Mouse (Mus musculus) left cerebral cortex, adult 8-10 months (tissue): ENCODE results near the gene Zfp746. TPM values are rescaled to one million over a fixed set of nuclear protein-coding genes. Genes with fewer than 3 reads are reported as not detected.
"Not testable (repeated sequence)": the region's sequence is repeated elsewhere in the genome, so short reads cannot be mapped to it uniquely, and the experiment has no call there.

Experiments
- DNase-seq, 2 experiments: peaks; one replicate each; pipeline ENCODE4 v3.0.0; 2022; ENCODE audit warnings: low spot score in 2 of 2
- total RNA-seq, 4 experiments: library from RNA; stranded (reverse); gene quantifications; 2 replicates each; pipeline ENCODE4 v1.2.4; 2022

Gene Zfp746
- 10 to 100 TPM; 30.4 to 35.2 (median 32.0) TPM for total RNA-seq

DNA sequence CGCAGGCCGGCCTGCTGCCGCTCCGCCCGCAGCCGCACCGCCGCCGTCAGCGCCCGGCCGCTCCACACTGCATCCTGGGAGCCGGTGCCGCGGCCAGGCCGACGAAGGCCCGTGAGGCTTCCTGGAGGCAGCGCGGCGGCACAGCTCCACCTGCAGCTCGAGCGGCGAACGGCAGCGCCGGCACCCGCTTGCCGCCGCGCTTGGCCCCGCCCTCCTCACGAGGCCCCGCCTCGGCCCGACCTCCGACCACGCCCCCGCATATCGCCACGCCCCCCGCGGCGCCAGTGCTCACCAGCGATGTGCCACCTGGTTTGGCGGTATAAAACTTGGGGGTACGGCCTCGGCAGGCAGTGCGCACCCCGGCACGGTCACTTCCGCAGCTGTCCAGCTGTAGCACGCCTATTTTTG is at the start of gene Zfp746:
Gene Zfp746 (minus strand): TSS at position 123 of the 408 bp plus-strand sequence.
- DNase-seq = peak; percentile 85 to 87

- DNase-seq = not testable (repeated sequence)
These were observed 34.7 kb upstream of the Zfp746 start for GRCm38 (mm10) chr6:48121092-48121491.

GRCm38 (mm10) chr6:48116036-48116435 is 29.6 kb upstream of the Zfp746 start:
- DNase-seq = no peak

- DNase-seq = no peak
These were observed 743 bp upstream of the Zfp746 start for GRCm38 (mm10) chr6:48086957-48087715.

- DNase-seq = peak; percentile 40 to 41
These were observed 630 bp downstream of the Zfp746 start for GRCm38 (mm10) chr6:48085521-48086404.

GRCm38 (mm10) chr6:48083733-48084191 is 2.6 kb downstream of the Zfp746 start:
- no peak for DNase-seq

DNA sequence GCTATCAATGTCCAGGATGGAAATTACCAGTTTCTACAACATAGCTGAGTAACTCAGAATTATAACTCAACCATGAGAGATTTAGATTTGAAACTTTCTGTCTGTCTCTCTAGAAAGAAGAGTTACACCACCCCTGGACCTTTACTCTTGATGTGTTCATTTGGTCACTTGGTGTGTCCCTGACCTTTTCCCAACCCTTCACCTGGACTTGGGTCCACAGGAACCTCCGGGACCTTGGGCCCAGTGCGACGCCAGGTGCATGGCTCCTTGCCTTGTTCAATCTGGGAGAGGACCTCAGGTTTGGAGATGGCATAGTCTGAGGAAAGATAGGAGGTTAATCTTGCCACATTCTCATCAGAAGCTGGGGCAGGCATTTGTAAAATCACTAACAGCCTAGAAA is 4.4 kb downstream of the Zfp746 start:
- no peak for DNase-seq

DNA sequence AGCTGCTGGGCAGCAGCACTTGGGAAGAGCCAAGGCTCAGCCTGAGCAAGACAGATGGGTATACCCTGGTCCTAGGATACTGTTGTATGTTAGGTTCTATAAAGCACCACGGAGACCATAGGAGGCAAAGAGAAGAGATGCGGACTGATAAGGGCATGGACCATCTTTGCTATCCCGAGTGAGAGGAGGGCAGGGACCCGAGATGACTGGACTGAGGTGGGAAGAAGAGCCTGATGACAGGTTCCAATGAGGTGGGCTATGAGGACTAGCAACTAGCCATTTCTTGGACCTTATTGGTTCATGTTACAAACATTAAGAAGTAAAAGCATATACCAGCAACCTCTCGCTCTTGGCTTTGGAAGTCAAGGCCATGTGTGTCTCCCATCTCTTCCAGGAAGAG is 5.4 kb downstream of the Zfp746 start:
- DNase-seq = no peak

- no peak for DNase-seq
These were observed 13.1 kb downstream of the Zfp746 start for GRCm38 (mm10) chr6:48073316-48073715.

DNA sequence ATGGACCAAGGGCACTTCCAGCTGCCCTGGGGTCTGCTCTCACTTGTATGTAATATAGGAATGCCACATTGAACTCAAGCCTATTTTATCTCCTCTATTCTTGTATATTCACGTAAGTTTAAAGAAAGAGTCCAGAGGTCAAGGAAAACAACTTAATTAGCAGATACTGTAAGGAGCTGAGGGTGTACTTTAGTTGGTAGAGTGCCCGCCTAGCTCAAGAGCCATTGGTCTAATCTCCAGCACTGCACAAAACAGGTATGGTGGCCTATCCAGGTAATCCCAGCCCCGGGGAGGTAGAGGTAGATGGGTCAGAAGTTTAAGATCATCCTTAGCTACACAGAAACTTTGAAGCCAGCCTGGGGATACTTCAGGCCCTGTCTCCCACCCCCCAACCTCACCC is 18.9 kb downstream of the Zfp746 start:
- no peak for DNase-seq

- no peak for DNase-seq
These were observed 20.8 kb downstream of the Zfp746 start for GRCm38 (mm10) chr6:48065587-48066075.

- no peak for DNase-seq
These were observed 21.9 kb downstream of the Zfp746 start for GRCm38 (mm10) chr6:48064451-48064850.

- DNase-seq = no peak
These were observed 22.5 kb downstream of the Zfp746 start for GRCm38 (mm10) chr6:48063940-48064339.

- DNase-seq = no peak
These were observed 25.5 kb downstream of the Zfp746 start for GRCm38 (mm10) chr6:48060895-48061294.

GRCm38 (mm10) chr6:48060421-48060820 is 26.0 kb downstream of the Zfp746 start:
- DNase-seq = no peak

DNA sequence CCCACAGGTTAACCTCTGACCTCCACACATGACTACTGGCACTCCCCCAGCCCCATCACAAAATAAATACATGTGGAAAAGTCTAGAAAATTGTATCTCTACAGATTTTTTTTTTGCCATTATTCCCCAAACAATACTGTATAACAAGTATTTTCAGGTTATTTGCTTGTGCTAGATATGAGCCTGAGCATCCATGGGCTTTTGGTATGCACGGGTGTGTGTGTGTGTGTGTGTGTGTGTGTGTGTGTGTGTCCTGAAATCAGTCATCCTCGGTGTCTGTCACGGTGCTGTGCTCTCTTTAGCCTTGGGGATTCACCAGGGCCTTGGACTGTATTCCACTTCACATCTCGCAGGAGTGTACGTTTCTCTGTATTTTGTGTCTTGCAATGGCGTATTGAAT is 34.3 kb downstream of the Zfp746 start:
- no peak for DNase-seq

GRCm38 (mm10) chr6:48051666-48052065 is 34.7 kb downstream of the Zfp746 start:
- no peak for DNase-seq

DNA sequence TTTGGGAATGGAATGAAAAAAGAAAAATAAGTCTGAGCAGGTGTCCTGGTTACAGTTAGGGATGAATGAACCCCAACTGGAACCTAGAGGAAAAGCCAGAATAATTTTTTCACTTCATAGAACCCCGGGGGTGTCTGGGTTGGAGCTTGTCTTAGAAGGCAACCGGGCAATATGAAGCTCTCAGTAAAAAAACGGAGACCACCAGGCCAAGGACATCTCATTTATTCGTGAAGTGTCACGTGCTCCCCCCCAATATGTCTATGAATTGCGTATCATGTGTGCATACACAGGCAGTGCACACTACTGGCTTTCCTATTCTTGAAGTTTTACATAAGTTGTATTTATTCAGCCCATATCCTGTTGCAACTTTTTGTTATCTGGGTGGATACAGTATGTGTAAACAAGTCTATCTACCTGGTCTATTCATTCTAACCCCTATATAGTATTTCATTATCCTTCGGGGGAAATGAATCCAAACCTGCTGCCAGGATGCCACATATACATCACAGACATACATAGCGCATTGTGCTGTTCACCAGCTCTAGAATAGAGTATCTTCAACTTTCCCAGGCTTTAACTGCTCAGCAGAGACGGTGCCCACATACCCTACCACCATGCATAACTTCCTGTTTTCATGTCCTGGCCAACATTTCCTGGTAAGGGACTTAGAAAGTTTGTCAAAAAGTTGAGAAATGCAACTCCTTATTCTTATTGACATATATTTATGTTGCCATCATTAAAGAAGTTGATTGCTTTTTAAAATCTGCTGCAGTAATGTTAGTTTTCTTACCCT is 36.9 kb downstream of the Zfp746 start:
- DNase-seq = no peak

GRCm38 (mm10) chr6:48048426-48049272 is 37.7 kb downstream of the Zfp746 start, which contains the start of gene Zfp777:
Gene Zfp777, minus strand, starts transcription at chr6:48048911.
- peak; percentile 57 to 67 for DNase-seq
